Mouse (Mus musculus): Measurements from ENCODE around the gene Il17rd.

Il17rd gene

GRCm38 (mm10) chr14:27048231-27048956 is 9.7 kb downstream of the Il17rd start:
- DNase-seq = no peak

GRCm38 (mm10) chr14:27050043-27050442 is 11.3 kb downstream of the Il17rd start:
- no peak for DNase-seq

- DNase-seq = no peak
These were observed 12.1 kb downstream of the Il17rd start for GRCm38 (mm10) chr14:27050560-27051510.

GRCm38 (mm10) chr14:27051511-27051895 is 12.8 kb downstream of the Il17rd start:
- DNase-seq = no peak

- no peak for DNase-seq
These were observed 19.9 kb downstream of the Il17rd start for GRCm38 (mm10) chr14:27058535-27059223.

GRCm38 (mm10) chr14:27059224-27059558 is 20.4 kb downstream of the Il17rd start:
- no peak for DNase-seq

- DNase-seq = no peak
These were observed 24.6 kb downstream of the Il17rd start for GRCm38 (mm10) chr14:27063338-27063737.

GRCm38 (mm10) chr14:27066171-27066929 is 27.6 kb downstream of the Il17rd start:
- no peak for DNase-seq

- no peak for DNase-seq
These were observed 29.1 kb downstream of the Il17rd start for GRCm38 (mm10) chr14:27067866-27068271.

- DNase-seq = no peak
These were observed 30.8 kb downstream of the Il17rd start for GRCm38 (mm10) chr14:27069434-27070097.

- DNase-seq = no peak
These were observed 31.4 kb downstream of the Il17rd start for GRCm38 (mm10) chr14:27070128-27070527.

- DNase-seq = no peak
These were observed 32.0 kb downstream of the Il17rd start for GRCm38 (mm10) chr14:27070758-27071157.

- no peak for DNase-seq
These were observed 33.2 kb downstream of the Il17rd start for GRCm38 (mm10) chr14:27071985-27072384.

GRCm38 (mm10) chr14:27075084-27075483 is 36.3 kb downstream of the Il17rd start:
- DNase-seq = no peak

GRCm38 (mm10) chr14:27075909-27076521 is 37.3 kb downstream of the Il17rd start:
- DNase-seq = no peak

- no peak for DNase-seq
These were observed 37.8 kb downstream of the Il17rd start for GRCm38 (mm10) chr14:27076522-27076920.

GRCm38 (mm10) chr14:27081536-27082275 is 43.0 kb downstream of the Il17rd start:
- DNase-seq = no peak

GRCm38 (mm10) chr14:27085471-27085870 is 46.7 kb downstream of the Il17rd start:
- DNase-seq = no peak

GRCm38 (mm10) chr14:27085999-27086398 is 47.3 kb downstream of the Il17rd start:
- DNase-seq = no peak

- no peak for DNase-seq
These were observed 55.5 kb downstream of the Il17rd start for GRCm38 (mm10) chr14:27094247-27094646.

- DNase-seq = no peak
These were observed 57.4 kb downstream of the Il17rd start for GRCm38 (mm10) chr14:27096133-27096532.
